Mouse (Mus musculus) thymus, adult 2 months (tissue): ENCODE measurements at regions not wholly inside any gene's neighbourhood (a gene's known extent, or its start where the extent isn't known, plus 50 kb on each side); places are given as distances from the start of the nearest gene placed in this dataset.

ENCODE experiments used
- DNase-seq: peaks from one replicate; pipeline ENCODE4 v3.0.0; 2021
- H3K27ac ChIP-seq: fragments of 200-500 bp; 2 replicates; pipeline ENCODE4 v1.5.1; 2012; ENCODE audit warnings: low read length, control low read depth; ENCODE audit not compliant: control insufficient read depth, insufficient read depth
- H3K27me3 ChIP-seq: fragments of 200-500 bp; 2 replicates; pipeline ENCODE4 v1.6.1; 2012; ENCODE audit warnings: mild to moderate bottlenecking, low read length, moderate library complexity, mixed read lengths; ENCODE audit not compliant: control insufficient read depth, insufficient read depth
- H3K36me3 ChIP-seq: fragments of 200-500 bp; 2 replicates; pipeline ENCODE4 v1.6.1; 2012; ENCODE audit warnings: mild to moderate bottlenecking, low read length, moderate library complexity; ENCODE audit not compliant: control insufficient read depth, insufficient read depth
- H3K4me1 ChIP-seq: fragments of 200-500 bp; replicated peaks from 2 replicates; pipeline ENCODE4 v1.6.1; 2012; ENCODE audit warnings: low read length; ENCODE audit not compliant: control insufficient read depth, insufficient read depth
- H3K4me3 ChIP-seq: fragments of 200-500 bp; 2 replicates; pipeline ENCODE4 v1.5.1; 2012; ENCODE audit warnings: mild to moderate bottlenecking, low read length, control low read depth, moderate library complexity; ENCODE audit not compliant: control insufficient read depth, insufficient read depth
- CTCF ChIP-seq: fragments of 200-500 bp; IDR thresholded peaks from 2 replicates; pipeline ENCODE4 v1.5.1; 2012; ENCODE audit warnings: mild to moderate bottlenecking, control low read depth, low read length, moderate library complexity, borderline replicate concordance; ENCODE audit not compliant: control insufficient read depth, poor library complexity, insufficient read depth; ENCODE audit errors: extremely low read depth
- POLR2A ChIP-seq: fragments of 200-500 bp; IDR thresholded peaks from 2 replicates; pipeline ENCODE4 v1.6.1; 2012; ENCODE audit warnings: mild to moderate bottlenecking, low read length, control low read depth, moderate library complexity; ENCODE audit not compliant: control insufficient read depth, poor library complexity, insufficient read depth; ENCODE audit errors: extremely low read depth
- WGBS: fragments of 180-500 bp; shearing (Covaris S2); methylation state at CpG from one replicate; pipeline ENCODE4 v1.1.7; 2018; 5-methylcytosine and 5-hydroxymethylcytosine counted together

DNA sequence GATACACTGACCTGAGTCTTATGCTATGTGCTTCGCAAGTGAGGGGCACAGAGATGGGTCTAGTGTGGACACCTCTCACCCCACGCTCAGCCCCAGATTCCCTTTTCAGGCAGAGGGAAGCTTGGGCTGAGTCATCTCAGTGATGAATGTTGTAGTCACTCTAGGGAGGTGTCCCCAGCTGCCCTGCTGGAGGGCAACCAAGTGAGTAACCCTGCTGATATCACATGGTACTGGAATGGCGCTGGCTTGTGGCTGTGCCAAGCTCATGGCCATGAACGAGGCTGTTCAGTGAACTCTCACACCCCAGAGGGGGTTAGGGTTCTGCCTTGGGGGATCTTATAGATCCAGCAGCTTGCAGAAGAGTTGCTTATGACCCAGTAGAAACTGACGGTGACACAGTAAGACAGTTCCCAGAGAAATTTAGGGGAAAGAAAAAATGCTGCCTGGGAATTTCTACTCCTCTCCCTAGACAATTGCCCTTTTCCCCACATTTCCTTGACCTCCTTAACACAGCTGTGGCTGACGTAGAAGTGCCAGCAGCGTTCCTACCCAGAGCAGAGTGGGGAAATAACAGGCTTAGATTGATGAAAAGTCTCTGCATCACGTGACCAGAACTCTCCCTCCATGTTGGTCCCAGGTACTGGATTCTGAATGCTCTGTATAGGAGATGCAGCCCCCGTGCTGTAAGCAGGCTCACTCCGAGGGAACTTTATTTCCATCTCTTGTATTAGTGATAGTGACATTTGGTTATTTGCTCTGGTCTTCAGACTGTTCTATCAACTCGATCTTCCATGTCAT, 107.6 kb upstream of the Dusp10 start:
- no peaks in the 10 kb centered on the region for H3K36me3 ChIP-seq
- no peak for DNase-seq
- H3K27me3 ChIP-seq, result no peaks in the 10 kb centered on the region
- TF ChIP-seq POLR2A, result no peak
- TF ChIP-seq CTCF, result no peak
- H3K27ac ChIP-seq, result no peak overlapping the region
- H3K4me1 ChIP-seq, result no peaks in the 10 kb centered on the region
- no peak overlapping the region for H3K4me3 ChIP-seq
- 92% methylated on average over 11 of the region's 11 CpGs for WGBS

DNA sequence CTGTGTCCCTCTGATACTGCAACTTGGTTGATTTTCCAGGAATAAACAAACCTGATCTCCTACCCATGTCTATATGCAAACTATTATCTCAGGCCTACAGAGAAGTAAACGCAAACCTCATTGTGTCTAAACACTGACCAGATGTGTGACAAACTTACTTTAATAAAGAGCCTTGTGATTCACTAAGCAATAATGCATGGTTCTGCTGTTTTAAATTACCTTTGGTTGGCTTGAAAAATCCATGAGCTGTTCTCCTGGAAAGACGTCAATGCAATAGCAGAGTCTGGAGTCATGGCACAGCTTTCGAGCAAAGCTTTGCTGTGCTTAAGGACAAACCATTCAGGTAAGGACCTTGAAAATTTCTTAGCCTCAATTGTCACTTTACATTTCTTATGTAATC, 95.4 kb upstream of the Dusp10 start:
- H3K27ac ChIP-seq, result no peak overlapping the region
- H3K27me3 ChIP-seq, result no peaks in the 10 kb centered on the region
- H3K4me3 ChIP-seq, result no peak overlapping the region
- 95% methylated on average over 3 of the region's 3 CpGs for WGBS
- H3K4me1 ChIP-seq, result no peaks in the 10 kb centered on the region
- TF ChIP-seq CTCF (no peak), POLR2A (no peak)
- H3K36me3 ChIP-seq, result no peaks in the 10 kb centered on the region
- DNase-seq, result no peak

DNA sequence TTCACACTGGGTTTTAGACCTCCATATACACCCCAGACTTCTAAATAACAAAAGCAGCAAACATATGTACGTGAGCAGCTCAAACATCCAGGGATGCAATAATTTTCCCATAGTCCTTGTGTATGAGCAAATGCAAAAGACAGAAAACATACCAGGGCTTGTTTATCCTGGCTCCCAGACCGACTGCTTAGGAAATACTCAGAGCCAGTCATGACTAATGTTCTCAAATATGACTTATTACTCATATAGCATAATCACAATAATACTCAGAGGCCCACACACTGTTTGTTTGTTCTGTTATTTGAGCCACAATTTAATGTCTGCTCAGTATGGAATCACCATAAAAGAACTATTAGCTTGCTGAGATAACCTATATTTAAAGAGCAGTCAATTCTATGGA, 91.8 kb upstream of the Dusp10 start:
- Histone ChIP-seq H3K4me3 (no peak overlapping the region), H3K27ac (no peak overlapping the region), H3K4me1 (no peaks in the 10 kb centered on the region), H3K27me3 (no peaks in the 10 kb centered on the region), H3K36me3 (no peaks in the 10 kb centered on the region)
- TF ChIP-seq POLR2A (no peak), CTCF (no peak)
- DNase-seq, result no peak
- WGBS, result 87% methylated on average over 2 of the region's 2 CpGs

DNA sequence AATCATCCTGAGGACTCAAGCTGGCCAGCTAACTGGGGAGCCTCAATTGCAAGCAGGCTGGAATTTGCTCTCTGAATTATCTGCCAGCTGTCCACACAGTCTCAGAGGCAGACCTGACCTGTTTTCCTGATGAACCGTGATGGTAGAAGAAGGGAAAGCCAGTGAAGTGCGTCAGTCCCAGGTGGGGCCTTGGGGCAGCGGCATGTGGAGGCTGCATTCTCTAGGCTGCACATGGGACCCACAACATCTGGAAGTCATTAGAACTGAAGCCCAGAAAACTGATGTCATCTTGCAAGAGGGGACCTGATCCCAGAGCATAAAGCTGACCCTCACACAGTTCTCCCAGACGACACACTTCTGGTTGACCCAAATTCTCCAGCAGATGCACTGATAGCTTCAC, 84.6 kb upstream of the Dusp10 start:
- Histone ChIP-seq H3K27me3 (no peaks in the 10 kb centered on the region), H3K4me3 (no peak overlapping the region), H3K4me1 (peaks cover 3% of the 10 kb centered on the region), H3K27ac (no peak overlapping the region), H3K36me3 (no peaks in the 10 kb centered on the region)
- DNase-seq, result no peak
- no peak for TF ChIP-seq POLR2A
- 91% methylated on average over 4 of the region's 4 CpGs for WGBS

DNA sequence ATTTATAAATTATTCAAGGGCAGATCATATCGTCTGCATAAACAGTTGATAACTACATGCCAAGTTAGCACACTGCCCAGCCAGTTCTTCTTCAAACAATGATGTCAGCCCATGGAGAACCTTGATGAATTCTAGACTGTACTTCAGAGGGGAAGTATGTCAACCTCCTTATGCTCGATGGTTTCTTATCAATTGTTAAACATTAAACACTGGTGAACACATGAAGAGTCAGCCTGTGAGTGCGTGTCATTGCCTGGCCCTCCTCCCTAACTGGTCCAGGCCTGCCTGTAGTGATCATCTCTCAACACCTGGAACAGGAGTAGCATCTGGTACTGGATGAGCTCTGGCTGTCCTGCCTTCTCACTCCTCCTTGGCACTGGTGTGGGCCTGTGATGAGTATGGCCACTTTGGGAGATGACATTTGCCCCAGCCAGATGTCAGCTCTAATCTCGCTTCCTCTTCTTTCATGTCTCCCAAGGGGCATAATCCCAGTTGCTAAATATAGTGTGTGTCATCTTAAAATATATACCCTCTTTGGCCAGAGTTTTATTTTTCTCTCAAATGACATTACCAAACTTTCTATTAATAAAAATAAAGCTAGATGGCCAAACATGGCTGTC, 82.6 kb upstream of the Dusp10 start:
- Histone ChIP-seq H3K36me3 (no peaks in the 10 kb centered on the region), H3K27me3 (no peaks in the 10 kb centered on the region), H3K4me3 (no peak overlapping the region), H3K27ac (no peak overlapping the region), H3K4me1 (peaks cover 3% of the 10 kb centered on the region)
- no peak for DNase-seq
- WGBS, result 87% methylated on average over 4 of the region's 4 CpGs
- TF ChIP-seq POLR2A (no peak), CTCF (no peak)

DNA sequence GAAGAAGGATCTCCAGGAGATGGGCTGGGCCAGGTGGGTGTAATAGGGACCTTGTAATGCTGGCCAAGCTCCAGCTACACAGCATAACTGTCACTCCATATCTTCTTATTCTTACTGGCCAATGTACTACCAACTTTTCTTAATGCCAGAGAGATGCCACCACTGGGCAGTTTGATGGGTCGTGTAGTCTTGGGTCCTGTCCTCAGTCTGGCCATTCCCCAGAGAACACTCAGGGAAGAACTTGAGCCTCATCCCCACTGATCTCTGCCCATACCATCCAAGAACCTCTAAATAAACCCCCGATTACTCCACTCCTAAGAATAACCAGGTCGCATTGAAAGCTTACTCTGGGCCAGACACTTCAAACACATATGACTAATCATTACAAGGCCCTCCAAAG, 82.0 kb upstream of the Dusp10 start:
- TF ChIP-seq CTCF (no peak), POLR2A (no peak)
- Histone ChIP-seq H3K36me3 (no peaks in the 10 kb centered on the region), H3K27ac (no peak overlapping the region), H3K27me3 (no peaks in the 10 kb centered on the region), H3K4me1 (peaks cover 3% of the 10 kb centered on the region), H3K4me3 (no peak overlapping the region)
- no peak for DNase-seq
- WGBS, result 92% methylated on average over 3 of the region's 3 CpGs
